Mouse (Mus musculus) neutrophil, adult 5-6 weeks (primary cell): Measurements from ENCODE around the gene Gm10803. TPM values are rescaled to one million over a fixed set of nuclear protein-coding genes. Genes with fewer than 3 reads are reported as not detected.
"Not testable (repeated sequence)": the region's sequence is repeated elsewhere in the genome, so short reads cannot be mapped to it uniquely, and the experiment has no call there.

Experiments
- ATAC-seq: fragments of 151-379, 151-347 bp; 2 replicates; pipeline ENCODE4 v1.8.0; 2017; ENCODE audit warnings: mild to moderate bottlenecking, moderate TSS enrichment; ENCODE audit not compliant: insufficient number of reproducible peaks, poor library complexity, low FRiP score, severe bottlenecking; ENCODE audit errors: extremely low read depth
- total RNA-seq: library from RNA; stranded (forward); fragments of 200-1000 nt; gene quantifications from 2 replicates; pipeline ENCODE4 v1.2.3, GENCODE M21; 2017

The Gm10803 gene
- not detected in 2 replicates for total RNA-seq

GRCm38 (mm10) chr2:93560268-93560667, at the start of gene Gm10803:
Gene Gm10803 (plus strand): TSS chr2:93560568.
- not testable (repeated sequence) for ATAC-seq

- no peak for ATAC-seq
Observed at GRCm38 (mm10) chr2:93510839-93511238, 49.5 kb upstream of the Gm10803 start.

- ATAC-seq: no peak
Observed at GRCm38 (mm10) chr2:93512130-93512529, 48.2 kb upstream of the Gm10803 start.

GRCm38 (mm10) chr2:93515246-93515645, 45.1 kb upstream of the Gm10803 start:
- no peak for ATAC-seq

- ATAC-seq: no peak
Observed at GRCm38 (mm10) chr2:93521042-93521441, 39.3 kb upstream of the Gm10803 start.

GRCm38 (mm10) chr2:93521571-93521970, 38.8 kb upstream of the Gm10803 start:
- ATAC-seq: no peak

GRCm38 (mm10) chr2:93522005-93522404, 38.4 kb upstream of the Gm10803 start:
- no peak for ATAC-seq

- ATAC-seq: no peak
Observed at GRCm38 (mm10) chr2:93525033-93525762, 35.2 kb upstream of the Gm10803 start.

- no peak for ATAC-seq
Observed at GRCm38 (mm10) chr2:93529602-93530001, 30.8 kb upstream of the Gm10803 start.

- ATAC-seq: no peak
Observed at GRCm38 (mm10) chr2:93533891-93534290, 26.5 kb upstream of the Gm10803 start.

GRCm38 (mm10) chr2:93537385-93537967, 22.9 kb upstream of the Gm10803 start:
- ATAC-seq: no peak

- no peak for ATAC-seq
Observed at GRCm38 (mm10) chr2:93538140-93538539, 22.2 kb upstream of the Gm10803 start.

GRCm38 (mm10) chr2:93541771-93542170, 18.6 kb upstream of the Gm10803 start:
- ATAC-seq: no peak

GRCm38 (mm10) chr2:93552676-93553521, 7.5 kb upstream of the Gm10803 start:
- no peak for ATAC-seq

GRCm38 (mm10) chr2:93553905-93554304, 6.5 kb upstream of the Gm10803 start:
- ATAC-seq: no peak

- ATAC-seq: no peak
Observed at GRCm38 (mm10) chr2:93565647-93566046, 5.3 kb downstream of the Gm10803 start.

- ATAC-seq: no peak
Observed at GRCm38 (mm10) chr2:93567675-93568074, 7.3 kb downstream of the Gm10803 start.

- ATAC-seq: no peak
Observed at GRCm38 (mm10) chr2:93572565-93572964, 12.2 kb downstream of the Gm10803 start.

- no peak for ATAC-seq
Observed at GRCm38 (mm10) chr2:93581271-93581670, 20.9 kb downstream of the Gm10803 start.

GRCm38 (mm10) chr2:93585821-93586220, 25.5 kb downstream of the Gm10803 start:
- ATAC-seq: no peak
